Mouse (Mus musculus) embryonic facial prominence, embryonic 14.5 days (tissue): Measurements from ENCODE around the gene Psmd2. TPM values are rescaled to one million over a fixed set of nuclear protein-coding genes. Genes with fewer than 3 reads are reported as not detected.

Source experiments
- ATAC-seq: fragments of 200-750 bp; cut with Nextera tagmentation; 2 replicates; pipeline ENCODE4 v1.8.0; 2017; ENCODE audit warnings: low read depth, moderate number of reproducible peaks, moderate TSS enrichment
- DNase-seq: peaks from one replicate; pipeline ENCODE4 v3.0.0-alpha.2; 2015; ENCODE audit warnings: low spot score
- H3K27ac ChIP-seq: fragments of 300-500 bp; sonication (generic); replicated peaks from 2 replicates; pipeline ENCODE4 v1.5.1; 2014; ENCODE audit warnings: low read depth, mild to moderate bottlenecking, low read length, moderate library complexity
- H3K27me3 ChIP-seq: fragments of 300-500 bp; sonication (generic); replicated peaks from 2 replicates; pipeline ENCODE4 v1.6.1; 2014; ENCODE audit warnings: low read length; ENCODE audit not compliant: control insufficient read depth, insufficient read depth
- H3K36me3 ChIP-seq: fragments of 300-500 bp; sonication (generic); 2 replicates; pipeline ENCODE4 v1.6.1; 2014; ENCODE audit warnings: low read length, mixed read lengths; ENCODE audit not compliant: control insufficient read depth, insufficient read depth
- H3K4me1 ChIP-seq: fragments of 300-500 bp; sonication (generic); 2 replicates; pipeline ENCODE4 v1.6.1; 2014; ENCODE audit warnings: antibody characterized with exemption, low read length; ENCODE audit not compliant: control insufficient read depth, insufficient read depth
- H3K4me2 ChIP-seq: fragments of 300-500 bp; sonication (generic); 2 replicates; pipeline ENCODE4 v1.6.1; 2014; ENCODE audit warnings: low read depth, mild to moderate bottlenecking, low read length, moderate library complexity, mixed read lengths
- H3K4me3 ChIP-seq: fragments of 300-500 bp; sonication (generic); 2 replicates; pipeline ENCODE4 v1.5.1; 2014; ENCODE audit warnings: low read depth, mild to moderate bottlenecking, low read length
- H3K9ac ChIP-seq: fragments of 300-500 bp; sonication (generic); 2 replicates; pipeline ENCODE4 v1.6.1; 2014; ENCODE audit warnings: low read depth, mild to moderate bottlenecking, low read length, moderate library complexity, mixed read lengths
- H3K9me3 ChIP-seq: fragments of 300-500 bp; sonication (generic); 2 replicates; pipeline ENCODE4 v1.6.1; 2016; ENCODE audit warnings: low read length; ENCODE audit not compliant: control insufficient read depth
- WGBS: fragments of 180-500 bp; shearing (Covaris S2); extraction: QIAGEN DNeasy Blood & Tissue Kit; methylation state at CpG from one replicate; pipeline ENCODE4 v1.1.7; 2014; 5-methylcytosine and 5-hydroxymethylcytosine counted together
- polyA plus RNA-seq: library from polyadenylated mRNA; unstranded; fragments of >200 nt; fragmentation: Nextera tagmentation; extraction: Ambion mirVana; gene quantifications from 2 replicates; pipeline ENCODE4 v1.2.1, GENCODE M21; 2014

Psmd2 gene
- polyA plus RNA-seq, result 278 and 312 TPM in 2 replicates

GRCm38 (mm10) chr16:20651076-20651946, at the start of gene Psmd2:
Psmd2 (plus strand) TSS chr16:20651652.
- ATAC-seq (peak; percentile 98), DNase-seq (peak; percentile 97)
- Histone ChIP-seq H3K27ac (peak within 1 kb of the TSS; percentile 66), H3K36me3 (peaks cover 34% of the 10 kb centered on the region), H3K9me3 (no peaks in the 10 kb centered on the region), H3K4me3 (peak within 1 kb of the TSS; percentile 90), H3K27me3 (no peaks in the 10 kb centered on the region), H3K4me1 (peaks cover 8% of the 10 kb centered on the region), H3K4me2 (peak within 1 kb of the TSS; percentile 74), H3K9ac (peak within 1 kb of the TSS; percentile 90)
- 2% methylated on average over 46 of the region's 46 CpGs for WGBS

- DNase-seq (peak; percentile 88), ATAC-seq (peak; percentile 62; the same call in 1 of the 2 replicates)
- Histone ChIP-seq H3K9ac (no peak overlapping the region), H3K9me3 (no peaks in the 10 kb centered on the region), H3K27ac (no peak overlapping the region), H3K27me3 (no peaks in the 10 kb centered on the region), H3K4me1 (no peaks in the 10 kb centered on the region), H3K4me2 (no peak overlapping the region), H3K36me3 (peaks cover 37% of the 10 kb centered on the region), H3K4me3 (no peak overlapping the region)
- 58% methylated on average over 8 of the region's 9 CpGs for WGBS
Measured at GRCm38 (mm10) chr16:20604705-20605104, 46.7 kb upstream of the Psmd2 start.

- peaks cover 22% of the 10 kb centered on the region for H3K36me3 ChIP-seq
- no peaks in the 10 kb centered on the region for H3K27me3 ChIP-seq
- ATAC-seq (peak; percentile 74), DNase-seq (peak; percentile 89)
- H3K9ac ChIP-seq, result peak overlapping the region; percentile 83
- peak overlapping the region; percentile 56 for H3K27ac ChIP-seq
- H3K4me1 ChIP-seq, result peaks cover 11% of the 10 kb centered on the region
- H3K9me3 ChIP-seq, result no peaks in the 10 kb centered on the region
- H3K4me2 ChIP-seq, result peak overlapping the region; percentile 84
- peak overlapping the region; percentile 84 for H3K4me3 ChIP-seq
- 1% methylated on average over 28 of the region's 28 CpGs for WGBS
Measured at GRCm38 (mm10) chr16:20610501-20611356, 40.7 kb upstream of the Psmd2 start.

- Histone ChIP-seq H3K36me3 (peaks cover 13% of the 10 kb centered on the region), H3K4me1 (peaks cover 11% of the 10 kb centered on the region), H3K4me2 (peak within 1 kb of the TSS; percentile 84), H3K9ac (peak within 1 kb of the TSS; percentile 83), H3K9me3 (no peaks in the 10 kb centered on the region), H3K4me3 (peak within 1 kb of the TSS; percentile 84), H3K27ac (peak within 1 kb of the TSS; percentile 56), H3K27me3 (no peaks in the 10 kb centered on the region)
- WGBS, result 2% methylated on average over 40 of the region's 41 CpGs
- peak; percentile 97 for DNase-seq
- ATAC-seq, result peak; percentile 97
Measured at GRCm38 (mm10) chr16:20611357-20612227, 39.9 kb upstream of the Psmd2 start, which contains the start of the genes Eef1akmt4, Gm49333 and Alg3. Eef1akmt4 (plus strand) TSS chr16:20611593. Gm49333 (plus strand) TSS chr16:20611610. Alg3 (minus strand) TSS chr16:20611735.

- peak; percentile 54 for DNase-seq
Measured at GRCm38 (mm10) chr16:20619541-20620398, 31.7 kb upstream of the Psmd2 start.

GRCm38 (mm10) chr16:20620399-20620735, 31.1 kb upstream of the Psmd2 start:
- Histone ChIP-seq H3K4me1 (peaks cover 20% of the 10 kb centered on the region), H3K4me3 (peak overlapping the region; percentile 74), H3K27ac (no peak overlapping the region), H3K9me3 (no peaks in the 10 kb centered on the region), H3K4me2 (peak overlapping the region; percentile 99), H3K9ac (peak overlapping the region; percentile 75; the same call in 1 of the 2 replicates), H3K36me3 (no peaks in the 10 kb centered on the region), H3K27me3 (peaks cover 31% of the 10 kb centered on the region)
- 2% methylated on average over 9 of the region's 9 CpGs for WGBS
- ATAC-seq (0 out of 2 replicates have a peak, but pooled peaks have one; percentile 7), DNase-seq (no peak)

More at GRCm38 (mm10) chr16:20619541-20620398, 31.7 kb upstream of the Psmd2 start:
- peak overlapping the region; percentile 75; the same call in 1 of the 2 replicates for H3K9ac ChIP-seq
- WGBS, result 11% methylated on average over 16 of the region's 83 CpGs
- H3K27me3 ChIP-seq, result peaks cover 31% of the 10 kb centered on the region
- H3K4me2 ChIP-seq, result peak overlapping the region; percentile 99
- H3K4me3 ChIP-seq, result peak overlapping the region; percentile 74
- peaks cover 20% of the 10 kb centered on the region for H3K4me1 ChIP-seq
- H3K27ac ChIP-seq, result no peak overlapping the region
- no peaks in the 10 kb centered on the region for H3K36me3 ChIP-seq
- ATAC-seq, result peak; percentile 52
- H3K9me3 ChIP-seq, result no peaks in the 10 kb centered on the region

GRCm38 (mm10) chr16:20620751-20621190, 30.7 kb upstream of the Psmd2 start:
- DNase-seq, result peak; percentile 28
- WGBS, result under 1% methylated on average over 19 of the region's 32 CpGs
- H3K4me3 ChIP-seq, result peak overlapping the region; percentile 74
- ATAC-seq, result 0 out of 2 replicates have a peak, but pooled peaks have one; percentile 1
- H3K4me2 ChIP-seq, result peak overlapping the region; percentile 99
- H3K9ac ChIP-seq, result peak overlapping the region; percentile 75
- H3K27ac ChIP-seq, result no peak overlapping the region
- H3K4me1 ChIP-seq, result peaks cover 20% of the 10 kb centered on the region
- H3K9me3 ChIP-seq, result no peaks in the 10 kb centered on the region
- peaks cover 31% of the 10 kb centered on the region for H3K27me3 ChIP-seq
- H3K36me3 ChIP-seq, result no peaks in the 10 kb centered on the region
